Mouse (Mus musculus) kidney, postnatal 0 days (tissue): ENCODE results near the gene Etv3. TPM values are rescaled to one million over a fixed set of nuclear protein-coding genes. Genes with fewer than 3 reads are reported as not detected.

Experiments used
- ATAC-seq: fragments of 200-750 bp; cut with Nextera tagmentation; replicated peaks from 2 replicates; pipeline ENCODE4 v1.8.0; 2017; ENCODE audit warnings: low read depth, moderate number of reproducible peaks, moderate TSS enrichment, moderate library complexity; ENCODE audit not compliant: low FRiP score
- DNase-seq: peaks from one replicate; pipeline ENCODE4 v3.0.0-alpha.2; 2016; ENCODE audit warnings: low spot score
- H3K27ac ChIP-seq: fragments of 300-500 bp; sonication (generic); 2 replicates; pipeline ENCODE4 v1.5.1; 2014; ENCODE audit warnings: mild to moderate bottlenecking
- H3K27me3 ChIP-seq: fragments of 300-500 bp; sonication (generic); 2 replicates; pipeline ENCODE4 v1.6.1; 2014; ENCODE audit warnings: low read length, mixed read lengths; ENCODE audit not compliant: insufficient read depth
- H3K36me3 ChIP-seq: fragments of 300-500 bp; sonication (generic); 2 replicates; pipeline ENCODE4 v1.6.1; 2014; ENCODE audit warnings: low read length, mixed read lengths; ENCODE audit not compliant: insufficient read depth
- H3K4me1 ChIP-seq: fragments of 300-500 bp; sonication (generic); replicated peaks from 2 replicates; pipeline ENCODE4 v1.6.1; 2014; ENCODE audit warnings: antibody characterized with exemption, low read length, mixed read lengths; ENCODE audit not compliant: insufficient read depth
- H3K4me2 ChIP-seq: fragments of 300-500 bp; sonication (generic); 2 replicates; pipeline ENCODE4 v1.6.1; 2014; ENCODE audit warnings: mild to moderate bottlenecking, low read length, moderate library complexity, mixed read lengths
- H3K4me3 ChIP-seq: fragments of 300-500 bp; sonication (generic); replicated peaks from 2 replicates; pipeline ENCODE4 v1.5.1; 2014; ENCODE audit warnings: low read depth, low read length
- H3K9ac ChIP-seq: fragments of 300-500 bp; sonication (generic); 2 replicates; pipeline ENCODE4 v1.6.1; 2014; ENCODE audit warnings: low read depth, low read length
- H3K9me3 ChIP-seq: fragments of 300-500 bp; sonication (generic); replicated peaks from 2 replicates; pipeline ENCODE4 v1.6.1; 2016; ENCODE audit warnings: low read length, inconsistent platforms, mixed read lengths
- CTCF ChIP-seq: IDR thresholded peaks from 2 replicates; pipeline ENCODE4 v1.5.1; 2016; ENCODE audit warnings: antibody characterized with exemption, low read depth, mild to moderate bottlenecking, moderate library complexity
- WGBS: fragments of 180-500 bp; shearing (Covaris S2); extraction: QIAGEN DNeasy Blood & Tissue Kit; methylation state at CpG from one replicate; pipeline ENCODE4 v1.1.7; 2014; 5-methylcytosine and 5-hydroxymethylcytosine counted together
- polyA plus RNA-seq: library from polyadenylated mRNA; unstranded; fragments of >200 nt; fragmentation: Nextera tagmentation; extraction: Ambion mirVana; gene quantifications from 2 replicates; pipeline ENCODE4 v1.2.1, GENCODE M21; 2015

The Etv3 gene
- polyA plus RNA-seq, 1 experiment from 2014 or later = 10.2 TPM

DNA sequence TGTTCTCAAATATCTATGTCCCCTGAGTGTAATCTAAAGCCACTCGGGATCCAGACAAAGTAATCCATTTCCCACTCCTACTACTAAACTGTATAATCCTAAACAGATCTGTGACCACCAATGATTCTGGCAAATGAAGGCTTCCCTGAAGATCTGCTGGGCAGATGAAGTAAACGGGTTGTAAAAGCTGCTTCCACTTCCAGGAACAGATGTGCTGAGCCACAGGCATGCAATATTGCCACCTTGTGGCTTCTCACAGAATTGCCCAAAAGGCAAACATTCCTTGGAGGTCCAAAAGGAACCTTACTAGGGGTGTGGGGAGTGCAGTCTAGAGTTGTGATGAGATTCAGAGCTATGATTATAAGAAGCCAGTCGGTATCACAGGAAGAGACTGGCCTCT lies 26.1 kb upstream of the Etv3 start:
- Histone ChIP-seq H3K27ac (no peak overlapping the region), H3K4me1 (no peaks in the 10 kb centered on the region), H3K4me2 (no peak overlapping the region), H3K9ac (no peak overlapping the region), H3K36me3 (no peaks in the 10 kb centered on the region), H3K9me3 (no peaks in the 10 kb centered on the region), H3K4me3 (no peak overlapping the region), H3K27me3 (no peaks in the 10 kb centered on the region)
- ATAC-seq (no peak), DNase-seq (peak; percentile 86)
- WGBS = 5% methylated on average over 3 of the region's 3 CpGs
- peak; percentile 95 for TF ChIP-seq CTCF

DNA sequence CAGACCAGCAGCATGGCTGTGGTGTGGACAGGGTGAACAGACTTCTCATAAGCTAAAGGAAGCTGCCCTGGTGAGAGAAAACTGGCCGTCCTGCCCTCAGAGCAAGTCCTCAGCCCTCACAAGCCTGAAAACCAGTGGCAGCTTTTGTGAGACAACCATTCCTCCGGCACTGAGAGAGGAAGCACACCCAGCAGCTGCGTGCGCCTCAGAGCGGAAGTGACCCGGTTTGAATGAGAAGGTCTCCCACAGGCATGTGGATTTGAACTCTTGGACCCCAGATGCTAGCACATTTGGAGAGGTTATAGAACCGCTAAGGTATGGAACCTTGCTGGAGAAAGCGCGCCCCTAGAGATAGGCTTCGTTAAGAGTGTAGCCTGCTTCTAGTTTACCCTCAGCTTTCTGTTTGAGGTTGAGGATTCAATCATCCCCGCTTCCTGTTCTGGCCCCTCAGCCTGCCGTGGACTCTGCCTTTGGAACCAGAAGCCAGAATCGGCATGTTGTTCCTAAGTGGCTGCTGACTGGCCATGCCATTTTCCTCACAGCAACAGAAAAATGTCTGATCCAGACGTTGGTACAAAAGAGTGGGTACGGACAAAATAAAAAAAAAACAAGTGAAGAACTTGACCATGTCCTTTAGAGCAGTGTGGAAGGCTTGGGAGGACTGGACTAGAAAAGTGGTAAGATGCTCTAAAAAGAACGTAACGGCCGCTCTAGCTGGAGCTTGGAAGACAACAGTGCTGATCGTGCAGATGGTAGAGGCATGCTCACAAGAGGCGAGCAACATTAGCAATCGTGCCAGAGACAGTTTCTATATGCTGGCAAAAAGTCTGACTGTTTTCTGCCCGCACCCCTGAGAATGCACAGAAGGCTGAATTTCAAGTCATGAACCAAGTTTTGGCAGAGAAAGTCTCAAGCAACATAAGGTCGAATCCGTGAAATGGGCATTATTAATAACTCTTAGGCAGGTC lies 24.8 kb upstream of the Etv3 start:
- Histone ChIP-seq H3K4me3 (no peak overlapping the region), H3K27ac (no peak overlapping the region), H3K4me1 (no peaks in the 10 kb centered on the region), H3K36me3 (no peaks in the 10 kb centered on the region), H3K4me2 (no peak overlapping the region), H3K9ac (no peak overlapping the region), H3K27me3 (no peaks in the 10 kb centered on the region), H3K9me3 (no peaks in the 10 kb centered on the region)
- TF ChIP-seq CTCF = no peak
- ATAC-seq (no peak), DNase-seq (no peak)
- 74% methylated on average over 24 of the region's 24 CpGs for whole genome bisulfite sequencing

DNA sequence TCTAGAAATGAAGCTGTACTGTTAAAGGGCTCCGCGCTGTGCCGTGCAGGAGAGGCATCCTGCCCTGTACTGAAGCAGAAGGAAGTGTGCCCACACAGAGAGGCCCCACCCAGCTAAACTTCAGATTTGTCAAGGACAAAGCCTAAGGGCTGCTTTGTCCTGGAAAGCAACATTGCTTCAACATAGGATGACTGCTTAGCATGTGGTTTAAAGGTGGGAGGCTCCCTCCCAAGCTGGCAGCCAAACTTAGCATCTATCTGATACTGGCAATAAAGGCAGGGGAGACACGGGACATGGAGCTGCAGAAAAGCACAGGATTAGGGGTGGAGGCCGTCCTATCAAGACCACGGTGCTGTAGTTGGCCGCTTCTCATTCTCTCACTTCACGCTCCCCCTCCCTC lies 24.1 kb upstream of the Etv3 start:
- no peak for TF ChIP-seq CTCF
- Histone ChIP-seq H3K36me3 (no peaks in the 10 kb centered on the region), H3K4me1 (no peaks in the 10 kb centered on the region), H3K27me3 (no peaks in the 10 kb centered on the region), H3K9me3 (no peaks in the 10 kb centered on the region), H3K27ac (no peak overlapping the region), H3K4me2 (no peak overlapping the region), H3K4me3 (no peak overlapping the region), H3K9ac (no peak overlapping the region)
- ATAC-seq (no peak), DNase-seq (no peak)
- WGBS = 34% methylated on average over 8 of the region's 8 CpGs

DNA sequence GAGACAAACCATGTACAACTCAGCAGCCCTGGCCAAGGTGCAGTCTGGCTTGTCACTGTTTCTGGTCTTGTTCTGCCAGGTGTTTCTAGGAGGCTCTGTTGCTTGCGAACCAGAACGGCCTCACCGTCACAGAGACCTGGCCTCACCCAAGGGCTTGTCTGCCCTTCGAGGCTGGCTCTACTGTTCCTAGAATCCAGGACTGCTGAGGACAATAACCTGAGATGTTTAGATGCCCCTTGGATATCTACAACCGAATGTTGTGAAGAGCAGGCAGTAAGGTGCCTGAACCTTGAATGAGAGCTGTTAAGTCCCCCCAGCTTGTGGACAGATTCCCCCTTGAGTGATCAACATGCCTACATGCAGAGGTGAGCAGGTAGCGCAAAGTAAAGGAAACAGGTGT lies 22.4 kb upstream of the Etv3 start:
- Histone ChIP-seq H3K27me3 (no peaks in the 10 kb centered on the region), H3K4me1 (no peaks in the 10 kb centered on the region), H3K9me3 (no peaks in the 10 kb centered on the region), H3K9ac (no peak overlapping the region), H3K27ac (no peak overlapping the region), H3K4me2 (no peak overlapping the region), H3K4me3 (no peak overlapping the region), H3K36me3 (no peaks in the 10 kb centered on the region)
- TF ChIP-seq CTCF = no peak
- ATAC-seq (no peak), DNase-seq (no peak)
- 91% methylated on average over 6 of the region's 6 CpGs for whole genome bisulfite sequencing

DNA sequence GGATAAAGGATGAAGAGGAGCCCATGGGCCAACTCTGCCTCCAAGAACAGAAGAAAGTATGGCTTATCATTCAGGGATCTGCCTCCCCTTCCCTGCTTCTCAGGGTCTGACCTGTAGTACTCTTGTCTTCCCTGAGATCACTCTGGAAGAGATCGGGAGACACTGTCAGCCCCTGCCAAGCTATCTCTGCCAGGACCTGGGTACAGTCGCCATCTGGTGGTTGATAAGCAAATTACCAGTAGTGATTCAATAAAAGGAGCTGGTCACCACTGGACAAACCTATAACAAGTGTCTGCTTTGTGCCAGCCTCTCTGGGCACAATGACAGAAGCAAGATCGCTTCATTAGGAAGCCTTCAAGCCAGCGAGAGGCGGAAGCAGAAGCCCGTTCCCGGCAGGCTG lies 20.9 kb upstream of the Etv3 start:
- H3K4me1 ChIP-seq = no peaks in the 10 kb centered on the region
- DNase-seq (peak; percentile 81), ATAC-seq (no peak)
- no peak overlapping the region for H3K4me2 ChIP-seq
- no peak overlapping the region for H3K27ac ChIP-seq
- H3K9me3 ChIP-seq = no peaks in the 10 kb centered on the region
- H3K9ac ChIP-seq = no peak overlapping the region
- TF ChIP-seq CTCF = peak; percentile 85
- H3K27me3 ChIP-seq = no peaks in the 10 kb centered on the region
- H3K36me3 ChIP-seq = no peaks in the 10 kb centered on the region
- no peak overlapping the region for H3K4me3 ChIP-seq
- 34% methylated on average over 7 of the region's 7 CpGs for WGBS

DNA sequence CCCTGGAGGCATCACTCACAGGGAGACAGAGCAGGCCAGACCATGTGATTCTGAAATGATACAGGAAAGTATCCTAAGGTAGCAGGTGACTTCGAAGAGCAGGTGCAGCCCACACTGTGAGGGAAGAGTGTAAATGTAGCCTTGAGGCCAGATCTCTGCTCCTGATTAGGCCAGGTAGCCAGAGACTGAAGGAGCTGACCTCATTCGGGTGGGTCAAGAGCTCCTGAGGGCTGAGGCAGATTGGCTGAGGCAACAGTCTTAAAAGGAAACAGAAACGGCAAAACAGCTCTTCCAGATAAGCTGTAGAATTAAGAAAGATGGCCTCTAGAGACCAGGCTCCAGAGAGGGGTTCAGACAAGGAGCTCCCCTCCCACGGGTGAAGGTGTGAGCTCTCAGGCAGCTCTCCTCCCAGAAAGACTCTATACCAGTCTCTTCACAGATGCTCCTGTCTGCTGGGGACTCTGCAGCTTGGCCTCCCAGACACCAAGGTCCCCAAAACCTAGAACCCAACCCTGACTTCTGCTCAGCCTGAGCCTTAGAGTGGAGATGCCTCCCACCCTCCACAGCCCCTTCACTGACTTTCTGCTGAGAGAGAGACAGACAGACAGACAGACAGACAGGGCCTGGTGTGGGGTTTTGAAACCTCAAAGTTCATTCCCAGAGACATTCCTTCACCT lies 20.3 kb upstream of the Etv3 start:
- Histone ChIP-seq H3K27ac (no peak overlapping the region), H3K36me3 (no peaks in the 10 kb centered on the region), H3K27me3 (no peaks in the 10 kb centered on the region), H3K9ac (no peak overlapping the region), H3K4me3 (no peak overlapping the region), H3K4me1 (no peaks in the 10 kb centered on the region), H3K4me2 (no peak overlapping the region), H3K9me3 (no peaks in the 10 kb centered on the region)
- no peak for TF ChIP-seq CTCF
- DNase-seq (no peak), ATAC-seq (no peak)
- WGBS = 51% methylated on average over 4 of the region's 4 CpGs
